Mouse (Mus musculus) MEL (cell line): ENCODE data around the gene Psors1c2. TPM values are rescaled to one million over a fixed set of nuclear protein-coding genes. Genes with fewer than 3 reads are reported as not detected.

Experiments
- DNase-seq: peaks from one replicate; pipeline ENCODE4 v3.0.0; 2011; ENCODE audit warnings: low read depth, low spot score
- H3K27ac ChIP-seq: 2 replicates; pipeline ENCODE4 v1.5.1; 2012; ENCODE audit warnings: low read depth, mild to moderate bottlenecking, control low read depth, low read length, moderate library complexity; ENCODE audit not compliant: control insufficient read depth
- H3K27me3 ChIP-seq, 2 experiments: fragments of 150-350 bp in 1 of 2; sonication (generic) in 1 of 2; 2 replicates each; pipeline ENCODE4 v1.6.1; 2012; ENCODE audit warnings: low read length in 2 of 2, mild to moderate bottlenecking in 2 of 2, improper control_type of control experiment in 1 of 2, moderate library complexity in 1 of 2; ENCODE audit not compliant: insufficient read depth in 2 of 2, control insufficient read depth in 1 of 2
- H3K36me3 ChIP-seq, 2 experiments: 2 replicates each; pipeline ENCODE4 v1.6.1; 2012 to 2014; ENCODE audit warnings: low read length in 2 of 2, improper control_type of control experiment in 1 of 2, inconsistent platforms in 1 of 2, mild to moderate bottlenecking in 1 of 2; ENCODE audit not compliant: insufficient read depth in 2 of 2, control insufficient read depth in 1 of 2
- H3K4me1 ChIP-seq, 2 experiments: fragments of 150-350 bp in 1 of 2; sonication (generic) in 1 of 2; 2 replicates each; pipeline ENCODE4 v1.6.1; 2012; ENCODE audit warnings: low read length in 2 of 2, improper control_type of control experiment in 1 of 2, mild to moderate bottlenecking in 1 of 2; ENCODE audit not compliant: insufficient read depth in 2 of 2, control insufficient read depth in 1 of 2
- H3K4me3 ChIP-seq, 2 experiments: fragments of 150-350 bp in 1 of 2; sonication (generic) in 1 of 2; 2 replicates each; pipeline ENCODE4 v1.5.1; 2012; ENCODE audit warnings: low read depth in 2 of 2, low read length in 2 of 2, mild to moderate bottlenecking in 2 of 2, moderate library complexity in 2 of 2, control low read depth in 1 of 2, improper control_type of control experiment in 1 of 2; ENCODE audit not compliant: control insufficient read depth in 1 of 2, insufficient read depth in 1 of 2
- H3K79me2 ChIP-seq: 2 replicates; pipeline ENCODE4 v1.6.1; 2012; ENCODE audit warnings: mild to moderate bottlenecking, low read length, moderate library complexity; ENCODE audit not compliant: control insufficient read depth, poor library complexity, insufficient read depth
- H3K9ac ChIP-seq: 2 replicates; pipeline ENCODE4 v1.6.1; 2012; ENCODE audit warnings: low read depth, mild to moderate bottlenecking, control low read depth, low read length, moderate library complexity; ENCODE audit not compliant: control insufficient read depth, poor library complexity, severe bottlenecking
- H3K9me3 ChIP-seq: fragments of 150-350 bp; sonication (generic); replicated peaks from 2 replicates; pipeline ENCODE4 v1.6.1; 2012; ENCODE audit warnings: mild to moderate bottlenecking, low read length, improper control_type of control experiment, moderate library complexity; ENCODE audit not compliant: insufficient read depth
- BHLHE40 ChIP-seq: IDR thresholded peaks from 2 replicates; pipeline ENCODE4 v1.6.1; 2012; ENCODE audit warnings: low read depth, mild to moderate bottlenecking, inconsistent platforms, low read length, improper control_type of control experiment, borderline replicate concordance
- CTCF ChIP-seq, 3 experiments: IDR thresholded peaks in 2 of 3; conservative IDR thresholded peaks in 1 of 3; 2 replicates each; pipeline ENCODE4 v1.5.1; 2011 to 2012; ENCODE audit warnings: low read length in 3 of 3, low read depth in 2 of 3, mild to moderate bottlenecking in 2 of 3, improper control_type of control experiment in 1 of 3, inconsistent platforms in 1 of 3, mixed read lengths in 1 of 3, moderate library complexity in 1 of 3; ENCODE audit not compliant: control insufficient read depth in 1 of 3, insufficient read depth in 1 of 3, poor library complexity in 1 of 3, severe bottlenecking in 1 of 3
- E2F4 ChIP-seq: IDR thresholded peaks from 2 replicates; pipeline ENCODE4 v1.6.1; 2011; ENCODE audit warnings: low read depth, low read length, improper control_type of control experiment, borderline replicate concordance
- ELF1 ChIP-seq: IDR thresholded peaks from 2 replicates; pipeline ENCODE4 v1.6.1; 2014; ENCODE audit warnings: low read depth, mild to moderate bottlenecking, inconsistent platforms, low read length, improper control_type of control experiment, moderate library complexity
- ETS1 ChIP-seq: IDR thresholded peaks from 2 replicates; pipeline ENCODE4 v1.6.1; 2012; ENCODE audit warnings: low read depth, mild to moderate bottlenecking, inconsistent platforms, low read length, improper control_type of control experiment, moderate library complexity
- MAX ChIP-seq: IDR thresholded peaks from 2 replicates; pipeline ENCODE4 v1.6.1; 2011; ENCODE audit warnings: low read length, improper control_type of control experiment
- MXI1 ChIP-seq: IDR thresholded peaks from 2 replicates; pipeline ENCODE4 v1.6.1; 2011; ENCODE audit warnings: mild to moderate bottlenecking, low read depth, low read length, improper control_type of control experiment
- NELFE ChIP-seq: IDR thresholded peaks from 2 replicates; pipeline ENCODE4 v1.6.1; 2011; ENCODE audit warnings: low read depth, low read length, improper control_type of control experiment
- POLR2A ChIP-seq, 2 experiments: IDR thresholded peaks; 2 replicates each; pipeline ENCODE4 v1.6.1; 2011 to 2012; ENCODE audit warnings: low read length in 2 of 2, mild to moderate bottlenecking in 2 of 2, control low read depth in 1 of 2, improper control_type of control experiment in 1 of 2, low read depth in 1 of 2, moderate library complexity in 1 of 2; ENCODE audit not compliant: control insufficient read depth in 1 of 2, insufficient read depth in 1 of 2, poor library complexity in 1 of 2
- TAL1 ChIP-seq: IDR thresholded peaks from 2 replicates; pipeline ENCODE4 v1.6.1; 2012; ENCODE audit warnings: mild to moderate bottlenecking, inconsistent platforms, low read length, moderate library complexity, mixed read lengths
- TBP ChIP-seq: IDR thresholded peaks from 2 replicates; pipeline ENCODE4 v1.8.0; 2011; ENCODE audit warnings: low read depth, low read length, improper control_type of control experiment
- TCF12 ChIP-seq: IDR thresholded peaks from 2 replicates; pipeline ENCODE4 v1.6.1; 2014; ENCODE audit warnings: low read depth, mild to moderate bottlenecking, inconsistent platforms, low read length, improper control_type of control experiment, moderate library complexity
- ZNF384 ChIP-seq: IDR thresholded peaks from 2 replicates; pipeline ENCODE4 v1.6.1; 2012; ENCODE audit warnings: low read depth, mild to moderate bottlenecking, inconsistent platforms, low read length, improper control_type of control experiment
- polyA plus RNA-seq, 2 experiments: library from polyadenylated mRNA; stranded (reverse) in 1 of 2; unstranded in 1 of 2; fragments of >175 nt in 1 of 2; fragments of >200 nt in 1 of 2; gene quantifications; 2 replicates each; pipeline versions ENCODE4 v1.2.1 to v1.2.4; 2012; ENCODE audit warnings: low replicate concordance in 2 of 2, low read depth in 1 of 2; ENCODE audit not compliant: insufficient read length in 2 of 2, insufficient read depth in 1 of 2, missing spikeins in 1 of 2
- total RNA-seq: library from RNA; depleted of rRNA; stranded (reverse); fragments of 300-350 nt; gene quantifications from 2 replicates; pipeline ENCODE4 v1.2.3, GENCODE M21; 2012

Psors1c2 gene
- total and polyA plus RNA-seq, 3 experiments: 0.27 to 1.3 TPM; not detected in 1

DNA sequence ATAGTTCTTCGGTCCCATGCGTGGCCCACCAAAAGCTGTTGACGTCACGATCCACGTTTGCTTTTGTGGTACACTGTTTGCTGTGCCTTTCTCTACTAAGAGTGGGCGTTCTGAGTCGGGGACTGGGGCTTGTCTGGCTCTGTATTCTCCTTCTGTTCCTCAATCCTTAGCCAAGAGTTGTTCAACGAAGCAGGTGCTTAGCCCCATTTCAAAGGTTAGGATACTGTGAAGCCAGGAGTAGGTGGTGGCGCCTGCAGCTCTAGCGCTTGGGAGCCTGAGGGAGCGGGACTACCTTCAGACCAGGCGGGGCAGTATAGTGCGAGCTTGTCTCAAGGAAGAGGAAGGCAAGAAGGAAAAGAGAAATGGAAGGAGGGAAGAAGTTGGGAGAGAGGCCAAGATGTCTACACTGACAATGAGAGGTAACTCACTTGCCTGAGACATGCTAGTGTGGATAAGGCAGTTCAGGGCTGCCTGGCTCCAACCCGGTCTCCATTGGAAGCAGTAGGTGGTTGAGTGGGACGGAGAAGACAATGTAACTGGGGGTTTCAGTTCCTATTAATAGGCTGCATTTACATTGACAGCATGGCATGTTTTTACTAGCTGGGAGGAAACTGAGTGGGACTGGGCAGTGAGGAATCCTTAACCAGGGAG lies 9.9 kb downstream of the Psors1c2 start:
- H3K9ac ChIP-seq: peak overlapping the region; percentile 49

GRCm38 (mm10) chr17:35543412-35543861 lies 10.4 kb downstream of the Psors1c2 start:
- 0 out of 2 replicates have a peak, but pooled peaks have one; percentile 7 for TF ChIP-seq TCF12
- peak; percentile 75 for TF ChIP-seq ETS1
- TF ChIP-seq MXI1: peak; percentile 28
- TF ChIP-seq POLR2A (IDR thresholded peaks at IDR 0.05; ENCODE audit: control insufficient read depth in 1 of 2, insufficient read depth in 1 of 2, low read depth in 1 of 2, low read length in 2 of 2, poor library complexity in 1 of 2): peak in 1 of 2 experiments; percentile 42; a peak in 2 of 4 replicates
- no peak for TF ChIP-seq BHLHE40
- TF ChIP-seq ELF1: peak; percentile 60; the same call in 1 of the 2 replicates
- peak overlapping the region; percentile 49 for H3K9ac ChIP-seq
- H3K9me3 ChIP-seq: no peaks in the 10 kb centered on the region

More for the DNA sequence above, 9.9 kb downstream of the Psors1c2 start:
- Histone ChIP-seq H3K27me3 (peaks cover 0 to 5% of the 10 kb centered on the region in 2 experiments; a peak in 1 of 4 replicates), H3K4me3 (peak overlapping the region; percentile 55 to 60), H3K4me1 (peaks cover 0 to 5% of the 10 kb centered on the region in 2 experiments; a peak in 2 of 4 replicates), H3K79me2 (no peaks in the 10 kb centered on the region), H3K27ac (peak overlapping the region; percentile 94), H3K9me3 (no peaks in the 10 kb centered on the region), H3K36me3 (peaks cover 0 to 9% of the 10 kb centered on the region in 2 experiments; a peak in 2 of 4 replicates)
- DNase-seq: peak; percentile 82
- TF ChIP-seq CTCF (IDR thresholded peaks at IDR 0.05 in 2 of 3, conservative IDR thresholded peaks at IDR 0.05 in 1 of 3; ENCODE audit: control insufficient read depth in 1 of 3, insufficient read depth in 1 of 3, low read depth in 2 of 3, low read length in 3 of 3, poor library complexity in 1 of 3, severe bottlenecking in 1 of 3): peak in 2 of 3 experiments; percentile 31 to 36; a peak in 4 of 6 replicates
- no peak; the same call in 1 of the 2 replicates for TF ChIP-seq ZNF384

GRCm38 (mm10) chr17:35544001-35544400 lies 11.0 kb downstream of the Psors1c2 start:
- Histone ChIP-seq H3K9me3 (no peaks in the 10 kb centered on the region), H3K36me3 (peaks cover 0 to 9% of the 10 kb centered on the region in 2 experiments; a peak in 2 of 4 replicates), H3K4me3 (peak overlapping the region; percentile 55 to 60), H3K79me2 (no peaks in the 10 kb centered on the region), H3K9ac (peak overlapping the region; percentile 49), H3K27ac (peak overlapping the region; percentile 94), H3K27me3 (peaks cover 0 to 2% of the 10 kb centered on the region in 2 experiments; a peak in 1 of 4 replicates), H3K4me1 (peaks cover 0 to 5% of the 10 kb centered on the region in 2 experiments; a peak in 2 of 4 replicates)
- TF ChIP-seq MXI1 (no peak), MAX (peak; percentile 61; the same call in 1 of the 2 replicates), TAL1 (no peak), E2F4 (no peak), NELFE (peak; percentile 40; the same call in 1 of the 2 replicates), TBP (0 out of 2 replicates have a peak, but pooled peaks have one; percentile 5)
- DNase-seq: peak; percentile 80

More at GRCm38 (mm10) chr17:35543412-35543861, 10.4 kb downstream of the Psors1c2 start:
- Histone ChIP-seq H3K4me3 (peak overlapping the region; percentile 55 to 60), H3K79me2 (no peaks in the 10 kb centered on the region), H3K27ac (peak overlapping the region; percentile 94), H3K4me1 (peaks cover 0 to 5% of the 10 kb centered on the region in 2 experiments; a peak in 2 of 4 replicates), H3K36me3 (peaks cover 0 to 9% of the 10 kb centered on the region in 2 experiments; a peak in 2 of 4 replicates), H3K27me3 (peaks cover 0 to 2% of the 10 kb centered on the region in 2 experiments; a peak in 1 of 4 replicates)
- peak; percentile 85 for DNase-seq
